Mouse (Mus musculus) forebrain, embryonic 10.5 days (tissue): ENCODE measurements around the gene Pbld1. TPM values are rescaled to one million over a fixed set of nuclear protein-coding genes. Genes with fewer than 3 reads are reported as not detected.

Experiments used
- DNase-seq: peaks from one replicate; pipeline ENCODE4 v3.0.0-alpha.2; 2017; ENCODE audit warnings: low spot score; ENCODE audit errors: extremely low spot score
- H3K27ac ChIP-seq: fragments of 300-500 bp; sonication (generic); 2 replicates; pipeline ENCODE4 v1.5.1; 2016; ENCODE audit warnings: mild to moderate bottlenecking
- H3K27me3 ChIP-seq: fragments of 300-500 bp; sonication (generic); 2 replicates; pipeline ENCODE4 v1.6.1; 2016; ENCODE audit warnings: mild to moderate bottlenecking; ENCODE audit not compliant: poor library complexity, severe bottlenecking
- H3K36me3 ChIP-seq: fragments of 300-500 bp; sonication (generic); replicated peaks from 2 replicates; pipeline ENCODE4 v1.6.1; 2016; ENCODE audit warnings: mild to moderate bottlenecking, moderate library complexity
- H3K4me1 ChIP-seq: fragments of 300-500 bp; sonication (generic); 2 replicates; pipeline ENCODE4 v1.6.1; 2016
- H3K4me3 ChIP-seq: fragments of 300-500 bp; sonication (generic); 2 replicates; pipeline ENCODE4 v1.5.1; 2016; ENCODE audit warnings: mild to moderate bottlenecking, moderate library complexity
- H3K9me3 ChIP-seq: fragments of 300-500 bp; sonication (generic); 2 replicates; pipeline ENCODE4 v1.6.1; 2016; ENCODE audit warnings: mild to moderate bottlenecking, moderate library complexity
- WGBS: fragments of 180-500 bp; shearing (Covaris S2); methylation state at CpG from one replicate; pipeline ENCODE4 v1.1.7; 2016; 5-methylcytosine and 5-hydroxymethylcytosine counted together
- polyA plus RNA-seq: library from polyadenylated mRNA; unstranded; fragments of >200 nt; fragmentation: Nextera tagmentation; extraction: Ambion mirVana; gene quantifications from 2 replicates; pipeline ENCODE4 v1.2.1, GENCODE M21; 2016

Pbld1 gene
- polyA plus RNA-seq, 1 experiment from 2014 or later, result 1.5 TPM

DNA sequence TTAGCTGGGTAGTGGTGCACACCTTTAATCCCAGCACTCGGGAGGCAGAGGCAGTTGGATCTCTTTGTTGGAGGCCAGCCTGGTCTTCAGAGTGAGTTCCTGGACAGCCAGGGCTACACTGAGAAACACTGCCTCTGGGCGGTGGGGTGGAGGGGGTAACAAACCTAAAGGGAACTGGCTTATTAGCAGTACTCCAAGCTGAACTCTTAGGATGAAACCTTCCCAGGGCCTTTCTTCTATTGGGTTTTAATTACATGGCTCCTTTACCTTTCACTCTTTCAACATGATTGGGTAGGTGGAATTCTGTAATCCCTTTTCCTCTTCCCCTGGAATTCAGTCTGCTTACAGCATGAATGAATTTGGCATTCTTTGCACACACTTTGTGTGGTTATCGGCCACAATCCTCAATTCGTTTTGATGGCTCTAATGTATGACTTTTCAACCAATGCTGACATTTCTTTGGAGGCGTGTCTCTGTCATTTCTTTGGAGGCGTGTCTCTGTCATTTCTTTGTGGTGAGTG, 34.4 kb upstream of the Pbld1 start:
- Histone ChIP-seq H3K36me3 (0 out of 2 replicates have a peak, but pooled peaks cover 2% of the 10 kb centered on the region), H3K27ac (peak overlapping the region; percentile 100), H3K27me3 (no peaks in the 10 kb centered on the region), H3K4me3 (peak overlapping the region; percentile 97), H3K4me1 (peaks cover 63% of the 10 kb centered on the region), H3K9me3 (no peaks in the 10 kb centered on the region)
- peak; percentile 76 for DNase-seq
- WGBS, result 16% methylated on average over 6 of the region's 6 CpGs

DNA sequence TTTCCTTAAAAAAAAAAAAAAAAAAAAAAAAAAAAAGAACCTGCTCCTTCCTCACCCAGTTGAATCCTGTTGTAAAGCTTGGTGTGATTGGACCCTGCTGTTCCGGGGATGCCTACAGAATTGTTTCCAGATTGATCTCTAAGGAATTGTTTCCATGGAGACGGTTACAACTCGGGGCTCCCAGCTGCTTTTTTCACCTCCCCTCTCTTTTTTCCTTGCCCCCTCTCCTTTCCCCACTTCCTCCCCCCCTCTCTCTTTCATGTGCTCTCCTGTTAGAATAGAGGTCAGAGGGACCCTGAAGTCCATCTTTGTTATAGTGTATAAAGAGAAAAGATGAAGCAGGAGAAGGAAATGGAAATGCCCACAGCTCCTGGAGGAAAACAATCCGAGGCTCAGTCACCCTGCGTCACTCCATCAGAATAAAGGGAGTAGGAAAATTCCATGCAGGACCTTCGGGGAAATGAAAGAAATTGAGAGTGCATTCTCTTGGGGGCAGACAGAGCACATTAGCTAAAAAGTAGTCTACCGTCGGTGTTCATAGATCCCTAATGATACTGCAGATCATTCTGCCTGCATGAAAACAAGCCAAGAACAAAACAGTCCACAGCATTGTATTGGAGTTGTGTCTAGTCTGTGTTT, 33.7 kb upstream of the Pbld1 start:
- H3K27me3 ChIP-seq, result no peaks in the 10 kb centered on the region
- peak overlapping the region; percentile 97 for H3K4me3 ChIP-seq
- H3K9me3 ChIP-seq, result no peaks in the 10 kb centered on the region
- 0 out of 2 replicates have a peak, but pooled peaks cover under 1% of the 10 kb centered on the region for H3K36me3 ChIP-seq
- peak; percentile 72 for DNase-seq
- H3K27ac ChIP-seq, result peak overlapping the region; percentile 100
- 9% methylated on average over 8 of the region's 8 CpGs for WGBS
- peaks cover 56% of the 10 kb centered on the region for H3K4me1 ChIP-seq

- peaks cover 50% of the 10 kb centered on the region for H3K4me1 ChIP-seq
- H3K36me3 ChIP-seq, result no peaks in the 10 kb centered on the region
- H3K27me3 ChIP-seq, result no peaks in the 10 kb centered on the region
- no peaks in the 10 kb centered on the region for H3K9me3 ChIP-seq
- peak; percentile 19 for DNase-seq
- peak overlapping the region; percentile 97 for H3K4me3 ChIP-seq
- 45% methylated on average over 6 of the region's 6 CpGs for WGBS
- peak overlapping the region; percentile 100 for H3K27ac ChIP-seq
Observed at GRCm38 (mm10) chr10:63026795-63027160, 33.2 kb upstream of the Pbld1 start.

- no peaks in the 10 kb centered on the region for H3K9me3 ChIP-seq
- H3K27me3 ChIP-seq, result no peaks in the 10 kb centered on the region
- peak overlapping the region; percentile 97; the same call in 1 of the 2 replicates for H3K4me3 ChIP-seq
- H3K27ac ChIP-seq, result peak overlapping the region; percentile 100
- no peaks in the 10 kb centered on the region for H3K36me3 ChIP-seq
- DNase-seq, result no peak
- H3K4me1 ChIP-seq, result peaks cover 48% of the 10 kb centered on the region
- WGBS, result 94% methylated on average over 10 of the region's 10 CpGs
Observed at GRCm38 (mm10) chr10:63027376-63028161, 32.4 kb upstream of the Pbld1 start.

DNA sequence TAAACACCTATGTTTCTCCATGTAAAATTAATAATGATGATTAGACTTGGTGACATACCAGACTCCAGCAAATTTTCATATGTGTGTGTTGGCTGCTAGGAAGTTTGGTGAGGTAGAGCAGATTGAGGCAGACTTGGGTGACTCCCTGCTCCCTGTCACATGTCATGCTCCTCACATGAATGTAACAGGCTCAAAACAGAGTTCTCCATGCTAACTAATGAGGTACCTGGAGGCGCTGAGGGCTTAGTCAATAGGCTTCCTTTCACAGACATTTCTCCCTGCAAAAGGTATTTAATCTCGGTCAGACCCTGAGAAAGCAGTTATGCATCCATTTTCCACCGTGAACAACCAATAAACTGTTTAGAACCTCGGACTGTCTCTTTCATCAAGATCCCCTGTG, 31.6 kb upstream of the Pbld1 start:
- Histone ChIP-seq H3K27ac (peak overlapping the region; percentile 100), H3K9me3 (no peaks in the 10 kb centered on the region), H3K36me3 (no peaks in the 10 kb centered on the region), H3K4me1 (peaks cover 49% of the 10 kb centered on the region), H3K4me3 (no peak overlapping the region), H3K27me3 (no peaks in the 10 kb centered on the region)
- WGBS, result 74% methylated on average over 4 of the region's 4 CpGs
- no peak for DNase-seq

- no peaks in the 10 kb centered on the region for H3K27me3 ChIP-seq
- H3K4me1 ChIP-seq, result peaks cover 30% of the 10 kb centered on the region
- no peaks in the 10 kb centered on the region for H3K9me3 ChIP-seq
- H3K4me3 ChIP-seq, result no peak overlapping the region
- 83% methylated on average over 3 of the region's 3 CpGs for WGBS
- no peak overlapping the region for H3K27ac ChIP-seq
- DNase-seq, result no peak
- H3K36me3 ChIP-seq, result no peaks in the 10 kb centered on the region
Observed at GRCm38 (mm10) chr10:63032267-63032666, 27.7 kb upstream of the Pbld1 start.

DNA sequence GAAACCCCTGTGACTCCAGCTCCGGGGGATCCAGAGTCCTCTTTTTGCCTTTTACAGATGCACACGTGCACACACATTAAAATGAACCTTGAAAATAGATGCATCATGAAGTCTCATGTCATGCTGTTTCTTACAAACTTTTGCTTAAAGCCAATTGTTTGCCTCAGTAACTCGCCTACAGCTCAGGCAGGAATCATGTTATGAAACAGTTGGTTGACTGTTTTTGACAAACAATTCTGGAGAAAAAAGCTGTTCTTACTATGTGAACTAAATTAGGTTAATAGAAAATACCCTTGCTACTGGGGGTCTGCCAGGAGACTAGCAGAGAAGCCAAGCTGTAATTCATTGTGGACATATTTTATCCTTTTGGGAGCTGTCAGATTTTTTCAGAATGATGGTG, 27.0 kb upstream of the Pbld1 start:
- H3K9me3 ChIP-seq, result no peaks in the 10 kb centered on the region
- WGBS, result 81% methylated on average over 3 of the region's 3 CpGs
- H3K36me3 ChIP-seq, result no peaks in the 10 kb centered on the region
- H3K4me1 ChIP-seq, result peaks cover 23% of the 10 kb centered on the region
- no peak for DNase-seq
- H3K27me3 ChIP-seq, result no peaks in the 10 kb centered on the region
- H3K4me3 ChIP-seq, result no peak overlapping the region
- no peak overlapping the region for H3K27ac ChIP-seq

DNA sequence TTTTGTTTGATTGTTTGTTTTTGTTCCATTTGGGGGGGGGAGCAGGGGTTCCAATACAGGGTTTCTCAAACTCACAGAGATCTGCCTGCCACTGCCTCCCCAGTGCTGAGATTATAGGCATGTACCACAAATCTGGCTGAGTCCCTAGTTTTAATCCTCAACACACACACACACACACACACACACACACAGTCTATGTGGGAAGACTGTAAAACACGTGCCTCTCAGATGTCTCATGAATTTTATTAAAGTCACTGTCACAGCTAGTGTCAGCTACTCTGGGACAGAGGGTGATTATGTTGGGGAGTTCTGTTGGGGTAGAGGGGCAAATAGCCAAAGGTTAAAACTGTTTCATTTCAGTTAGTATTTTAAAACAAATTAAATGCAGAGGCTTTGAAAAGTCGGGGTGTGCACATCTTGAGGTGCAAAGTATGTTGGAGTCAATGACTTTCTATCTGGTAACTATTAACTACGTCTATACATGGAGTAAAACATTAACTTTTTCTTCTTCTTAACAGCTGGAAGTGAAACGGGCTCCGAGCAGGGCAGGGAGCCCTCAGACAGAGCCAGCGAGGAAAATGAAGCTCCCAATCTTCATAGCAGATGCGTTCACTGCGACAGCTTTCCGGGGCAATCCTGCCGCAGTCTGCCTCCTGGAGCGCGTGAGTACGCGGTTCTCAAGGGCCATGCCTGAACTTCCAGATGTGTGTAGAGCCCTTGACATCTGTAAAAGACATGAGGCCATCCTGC, 21.2 kb upstream of the Pbld1 start:
- Histone ChIP-seq H3K9me3 (no peaks in the 10 kb centered on the region), H3K36me3 (no peaks in the 10 kb centered on the region), H3K4me1 (peaks cover 5% of the 10 kb centered on the region; the same call in 1 of the 2 replicates), H3K27me3 (no peaks in the 10 kb centered on the region), H3K4me3 (no peak overlapping the region), H3K27ac (no peak overlapping the region)
- 89% methylated on average over 14 of the region's 14 CpGs for WGBS
- no peak for DNase-seq

GRCm38 (mm10) chr10:63039867-63040628, 19.9 kb upstream of the Pbld1 start:
- DNase-seq, result no peak

DNA sequence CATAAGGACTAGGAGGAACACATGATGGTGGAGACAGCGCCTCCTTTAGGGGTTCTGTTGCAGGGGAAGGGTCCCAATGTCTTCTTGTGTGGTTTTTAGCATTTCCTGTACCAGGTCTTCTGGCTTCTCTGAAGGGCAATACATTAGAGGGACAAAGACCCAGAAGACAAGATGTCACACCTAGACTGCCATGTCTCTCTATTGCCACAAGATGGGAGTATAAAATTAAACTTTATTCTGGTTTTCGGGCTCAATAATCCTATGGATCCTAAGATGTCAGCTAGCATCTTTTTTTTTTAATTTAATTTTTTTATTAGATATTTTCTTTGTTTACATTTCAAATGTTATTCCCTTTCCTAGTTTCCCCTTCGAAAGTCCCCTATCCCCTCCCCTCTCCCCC, 16.8 kb upstream of the Pbld1 start:
- Histone ChIP-seq H3K36me3 (no peaks in the 10 kb centered on the region), H3K4me1 (no peaks in the 10 kb centered on the region), H3K9me3 (no peaks in the 10 kb centered on the region), H3K4me3 (no peak overlapping the region), H3K27ac (no peak overlapping the region), H3K27me3 (no peaks in the 10 kb centered on the region)
- no peak for DNase-seq
- WGBS, result 72% methylated on average over 3 of the region's 3 CpGs

More at GRCm38 (mm10) chr10:63039867-63040628, 19.9 kb upstream of the Pbld1 start:
- Histone ChIP-seq H3K4me3 (no peak overlapping the region), H3K27me3 (no peaks in the 10 kb centered on the region), H3K4me1 (no peaks in the 10 kb centered on the region), H3K27ac (no peak overlapping the region), H3K36me3 (no peaks in the 10 kb centered on the region), H3K9me3 (no peaks in the 10 kb centered on the region)
- WGBS, result 64% methylated on average over 5 of the region's 5 CpGs

- H3K4me1 ChIP-seq, result no peaks in the 10 kb centered on the region; the same call in 1 of the 2 replicates
- no peaks in the 10 kb centered on the region for H3K9me3 ChIP-seq
- H3K36me3 ChIP-seq, result no peaks in the 10 kb centered on the region
- DNase-seq, result no peak
- H3K27ac ChIP-seq, result no peak overlapping the region
- H3K27me3 ChIP-seq, result no peaks in the 10 kb centered on the region
- WGBS, result 91% methylated on average over 8 of the region's 8 CpGs
- no peak overlapping the region for H3K4me3 ChIP-seq
Observed at GRCm38 (mm10) chr10:63047751-63048150, 12.2 kb upstream of the Pbld1 start.

GRCm38 (mm10) chr10:63049106-63049505, 10.9 kb upstream of the Pbld1 start:
- no peaks in the 10 kb centered on the region for H3K9me3 ChIP-seq
- 89% methylated on average over 2 of the region's 2 CpGs for WGBS
- H3K27ac ChIP-seq, result no peak overlapping the region
- H3K4me1 ChIP-seq, result peaks cover 6% of the 10 kb centered on the region
- no peak for DNase-seq
- no peak overlapping the region for H3K4me3 ChIP-seq
- H3K27me3 ChIP-seq, result no peaks in the 10 kb centered on the region
- H3K36me3 ChIP-seq, result no peaks in the 10 kb centered on the region
